Mouse (Mus musculus) retina, embryonic 14.5 days (tissue): ENCODE data around the gene Col24a1.

Experiments
- DNase-seq: peaks from one replicate; pipeline ENCODE4 v3.0.0-alpha.2; 2015; ENCODE audit warnings: low spot score

Col24a1 gene

DNA sequence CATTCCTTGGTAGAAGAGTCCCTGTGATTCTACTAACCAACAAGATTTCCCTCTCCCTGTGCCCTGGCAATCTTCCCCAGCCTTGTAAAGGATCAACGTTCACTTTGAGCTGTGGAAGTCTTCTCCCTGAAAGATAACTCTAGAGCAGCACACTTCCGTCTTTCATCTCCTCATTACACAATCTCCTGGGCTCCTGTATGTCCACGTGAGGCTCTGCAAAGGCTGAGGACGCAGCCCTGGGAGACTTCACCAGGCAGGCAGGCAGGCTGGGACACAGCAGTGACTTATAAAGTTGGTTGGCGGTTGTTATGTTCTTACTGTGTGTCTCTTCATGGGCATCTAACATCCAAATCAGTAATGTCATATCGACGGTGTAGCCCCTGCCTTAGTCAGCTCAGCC, 170.1 kb downstream of the Col24a1 start:
- DNase-seq, result no peak

- DNase-seq, result no peak
Measured at GRCm38 (mm10) chr3:145463731-145464130, 171.5 kb downstream of the Col24a1 start.

DNA sequence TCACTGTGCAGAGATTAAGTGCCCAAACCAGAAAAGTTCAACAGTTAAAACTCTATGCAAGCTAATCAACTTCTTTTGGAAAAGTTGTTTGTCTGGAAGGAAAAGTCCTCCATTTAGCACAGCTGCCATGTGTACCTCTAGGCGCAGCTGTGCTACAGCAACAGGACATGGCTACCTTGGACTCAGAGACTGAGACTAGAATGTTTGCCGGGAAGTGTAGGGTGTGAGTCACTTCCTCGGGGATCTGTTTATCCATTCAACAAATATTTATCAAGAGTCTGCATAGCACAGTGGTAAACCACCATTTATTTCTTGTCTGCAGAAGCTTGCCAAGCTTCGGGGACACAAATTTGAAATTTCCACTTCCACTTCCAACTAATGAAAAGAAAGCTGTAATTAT, 178.8 kb downstream of the Col24a1 start:
- peak; percentile 38 for DNase-seq

- DNase-seq, result no peak
Measured at GRCm38 (mm10) chr3:145474163-145474562, 181.9 kb downstream of the Col24a1 start.

DNA sequence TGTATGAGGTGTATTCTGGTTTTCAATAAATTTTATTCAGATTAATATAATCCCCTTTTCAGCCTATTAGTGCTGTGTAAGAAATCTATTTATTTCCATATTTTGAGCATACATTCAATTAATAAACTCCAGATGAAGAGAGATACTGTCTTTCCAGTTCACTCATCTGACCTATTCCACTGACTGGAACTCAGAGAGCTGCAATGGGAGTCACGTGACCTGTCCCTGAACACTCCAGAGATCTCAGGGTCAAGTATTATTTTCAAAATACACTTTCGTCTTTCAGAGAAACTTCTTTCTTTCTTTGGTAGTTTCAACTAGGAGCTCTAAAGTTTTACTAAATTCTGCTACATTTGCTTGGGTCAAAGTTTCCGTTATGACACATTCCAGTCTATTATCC, 184.4 kb downstream of the Col24a1 start:
- DNase-seq, result no peak

DNA sequence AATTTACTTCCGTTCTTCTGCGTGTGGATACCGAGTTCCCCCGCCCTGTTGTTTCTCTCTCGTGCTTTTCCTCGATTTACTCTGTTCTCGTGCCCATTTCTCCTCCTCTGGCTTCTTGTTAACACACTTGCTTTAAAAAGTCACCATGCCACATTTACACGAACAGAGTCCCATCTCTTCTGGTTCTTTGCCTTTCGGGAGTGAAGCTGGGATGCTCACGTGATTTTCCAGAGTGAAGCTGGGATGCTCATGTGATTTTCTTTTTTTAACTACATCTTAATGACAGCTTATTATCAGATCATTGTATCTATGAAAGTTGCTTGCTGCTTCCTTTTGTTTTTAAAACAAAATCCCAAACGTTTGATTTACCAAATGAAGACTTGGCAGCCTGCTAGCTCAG, 184.8 kb downstream of the Col24a1 start:
- DNase-seq, result no peak

DNA sequence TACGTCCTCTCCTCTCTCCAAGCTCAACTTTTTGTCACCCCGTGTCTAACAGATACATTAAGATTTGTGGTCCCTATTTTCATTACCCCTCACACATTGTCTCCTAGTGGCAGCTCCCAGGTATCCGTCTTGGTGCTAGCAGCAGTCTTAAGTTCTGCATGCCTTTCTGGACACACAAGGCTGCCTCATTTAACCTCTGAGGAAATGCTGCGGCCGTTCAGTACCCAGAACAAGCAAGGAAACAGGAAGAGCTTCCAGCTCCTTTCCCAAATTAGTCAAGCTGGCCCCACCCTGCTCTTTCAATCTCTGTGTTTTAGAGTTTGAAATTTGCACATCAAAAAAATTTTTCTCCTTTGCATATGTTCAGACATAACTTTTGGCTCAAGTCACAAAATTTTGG, 186.2 kb downstream of the Col24a1 start:
- no peak for DNase-seq

DNA sequence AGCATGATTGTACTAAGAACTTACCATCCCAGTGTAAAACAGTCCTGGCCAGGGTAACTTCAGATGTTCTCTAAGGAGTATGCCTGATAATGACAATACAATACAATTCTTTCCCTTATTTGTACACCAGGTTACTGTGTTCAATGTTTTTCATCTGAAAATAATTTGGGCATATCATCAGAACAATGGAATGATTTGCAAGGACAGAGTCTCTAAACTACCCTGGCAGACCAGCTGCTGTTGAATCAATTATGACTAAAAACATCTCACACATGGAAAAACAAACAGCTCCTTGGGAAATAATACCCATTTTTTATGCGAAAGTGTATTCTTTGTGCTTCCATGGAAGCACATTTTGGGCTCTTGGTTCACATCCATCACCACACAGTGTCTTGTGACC, 198.0 kb downstream of the Col24a1 start:
- DNase-seq, result no peak

DNA sequence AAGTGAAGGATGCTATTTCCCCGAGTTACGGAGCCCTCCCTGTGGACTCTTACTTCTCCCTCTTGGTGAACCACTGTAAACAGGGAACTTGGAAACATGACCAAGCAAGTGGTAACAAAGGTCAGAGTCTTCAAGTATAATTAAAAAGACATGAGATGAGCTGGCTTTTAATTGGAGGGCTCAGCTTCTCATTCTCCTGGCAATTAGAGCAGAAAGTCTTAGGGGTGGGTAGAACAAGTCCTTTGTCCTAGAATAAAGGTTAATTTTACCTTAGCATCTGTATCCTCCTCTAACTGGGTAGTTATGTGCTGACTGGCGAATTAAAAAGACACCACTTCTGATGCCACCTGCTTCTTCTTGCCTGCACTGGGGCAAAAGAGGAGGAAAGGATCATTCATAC, 199.1 kb downstream of the Col24a1 start:
- DNase-seq, result peak; percentile 77

GRCm38 (mm10) chr3:145498127-145498526, 205.9 kb downstream of the Col24a1 start:
- no peak for DNase-seq

DNA sequence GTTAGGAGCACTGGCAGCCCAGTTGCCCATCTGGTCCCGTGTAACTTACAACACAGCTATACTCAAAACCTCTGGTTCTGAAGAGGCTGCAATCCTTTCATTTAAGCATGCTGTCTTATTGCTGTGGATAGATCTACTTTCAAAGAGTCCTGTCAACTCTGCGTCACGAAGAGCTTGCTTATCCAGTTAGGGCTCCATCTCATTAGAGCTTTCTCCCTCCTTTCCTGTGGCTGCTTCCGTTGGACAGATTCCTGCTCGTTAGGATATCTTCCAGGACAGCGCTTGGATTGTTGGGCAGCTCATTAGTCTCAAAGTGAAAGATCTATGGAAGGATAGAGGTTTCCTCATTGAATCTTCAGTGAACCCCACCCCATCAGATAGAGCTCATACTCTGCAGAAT, 206.6 kb downstream of the Col24a1 start:
- peak; percentile 32 for DNase-seq

DNA sequence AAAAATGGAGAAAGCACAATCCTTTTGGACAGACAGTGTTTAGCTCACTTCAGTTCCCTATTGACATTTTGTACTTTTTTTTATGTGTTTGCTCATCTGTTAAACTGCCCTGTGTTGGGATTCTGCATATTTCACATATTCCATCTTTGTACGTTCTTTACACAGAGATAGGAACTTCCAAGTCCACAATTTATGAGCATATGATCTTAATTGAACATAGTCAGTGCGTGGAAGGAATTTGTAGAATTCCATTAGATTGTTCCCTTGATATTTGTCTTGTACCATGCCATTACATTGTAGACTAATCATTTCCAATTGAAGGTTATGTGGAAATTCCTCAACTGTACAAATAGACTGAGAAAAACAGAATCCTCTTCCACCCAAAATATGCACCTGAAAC, 212.6 kb downstream of the Col24a1 start:
- DNase-seq, result no peak

GRCm38 (mm10) chr3:145508550-145508949, 216.3 kb downstream of the Col24a1 start:
- DNase-seq, result no peak

DNA sequence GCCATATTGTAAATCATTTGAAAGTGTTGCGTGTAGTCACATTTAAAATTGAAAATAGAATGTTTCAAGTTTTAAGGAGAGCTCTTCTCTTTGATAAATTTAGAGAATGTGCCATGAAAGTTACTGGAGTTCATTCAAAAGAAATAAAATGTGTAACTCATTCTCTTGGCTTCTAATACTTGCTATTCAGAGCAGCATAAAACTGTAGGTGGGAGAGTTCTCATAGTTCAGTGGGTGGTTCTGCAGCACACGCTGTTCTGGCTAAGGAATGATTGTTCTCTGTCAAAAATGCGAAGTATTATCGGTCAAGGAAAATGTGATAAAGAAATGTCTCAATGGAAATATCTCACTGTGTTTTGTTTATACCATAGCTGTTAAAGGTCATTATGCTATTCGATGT, 221.9 kb downstream of the Col24a1 start:
- DNase-seq, result no peak

DNA sequence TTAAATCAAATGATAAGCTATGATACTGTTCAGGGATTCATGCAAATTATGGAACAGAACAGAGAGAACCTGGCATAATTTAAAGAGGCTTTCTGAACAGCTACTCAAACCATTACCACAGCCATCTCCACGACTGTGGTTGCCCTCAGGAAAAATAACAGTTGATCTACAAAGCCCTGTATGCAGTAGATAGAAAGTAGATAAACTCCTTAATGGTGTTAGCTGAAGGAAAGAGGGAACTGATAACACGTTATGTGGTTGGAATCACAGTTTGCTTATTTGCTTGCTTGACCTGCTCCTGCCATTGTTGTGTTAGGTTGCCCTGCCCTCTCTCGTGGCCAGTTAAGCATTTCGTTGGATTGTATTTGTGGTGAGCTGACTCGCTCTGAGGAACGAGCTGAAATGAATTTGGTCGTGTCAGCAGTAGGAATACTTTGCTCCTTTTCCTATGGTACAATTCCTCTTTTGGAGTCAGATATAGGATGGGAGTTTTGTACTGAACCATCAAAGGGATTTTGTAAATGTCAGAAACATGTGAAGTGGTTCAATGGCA, 229.3 kb downstream of the Col24a1 start:
- no peak for DNase-seq

GRCm38 (mm10) chr3:145522311-145522710, 230.0 kb downstream of the Col24a1 start:
- no peak for DNase-seq

GRCm38 (mm10) chr3:145525266-145525665, 233.0 kb downstream of the Col24a1 start:
- no peak for DNase-seq

DNA sequence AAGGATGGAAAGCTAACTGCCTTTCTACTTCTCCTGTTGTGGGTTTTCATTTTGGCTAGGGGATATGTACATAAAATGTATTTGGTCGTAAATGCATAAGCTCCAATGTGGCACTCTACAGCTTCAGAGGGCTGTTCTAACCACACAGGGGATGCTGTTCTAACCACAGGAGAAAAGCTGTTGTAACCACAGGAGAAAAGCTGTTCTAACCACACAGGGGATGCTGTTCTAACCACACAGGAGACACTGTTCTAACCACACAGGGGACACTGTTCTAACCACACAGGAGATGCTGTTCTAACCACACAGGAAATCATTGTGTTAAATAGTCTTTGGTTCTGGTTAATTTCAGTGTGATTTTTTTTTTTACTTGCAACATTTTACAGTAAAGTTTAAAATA, 245.6 kb downstream of the Col24a1 start:
- DNase-seq, result no peak

- peak; percentile 75 for DNase-seq
Measured at GRCm38 (mm10) chr3:145548441-145549415, 256.5 kb downstream of the Col24a1 start.

DNA sequence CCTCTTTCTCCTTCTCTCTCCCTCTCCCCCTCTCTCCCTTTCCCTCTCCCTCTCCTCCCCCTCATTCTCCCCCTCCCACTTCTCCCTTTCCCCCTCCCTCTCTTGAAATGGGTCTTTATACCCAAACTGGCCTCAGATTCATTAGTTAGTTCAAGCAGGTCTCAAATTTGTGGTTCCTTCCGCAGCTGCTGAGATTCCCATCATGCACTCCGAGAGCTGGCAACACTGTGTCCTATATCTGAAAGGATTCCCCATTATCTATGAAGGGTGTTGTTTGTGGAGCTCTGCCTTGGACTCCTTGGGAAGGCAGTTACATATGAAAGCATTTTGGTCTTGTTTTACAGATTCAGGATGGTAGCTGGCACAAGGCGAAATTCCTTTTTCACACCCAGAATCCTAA, 257.9 kb downstream of the Col24a1 start:
- peak; percentile 37 for DNase-seq

DNA sequence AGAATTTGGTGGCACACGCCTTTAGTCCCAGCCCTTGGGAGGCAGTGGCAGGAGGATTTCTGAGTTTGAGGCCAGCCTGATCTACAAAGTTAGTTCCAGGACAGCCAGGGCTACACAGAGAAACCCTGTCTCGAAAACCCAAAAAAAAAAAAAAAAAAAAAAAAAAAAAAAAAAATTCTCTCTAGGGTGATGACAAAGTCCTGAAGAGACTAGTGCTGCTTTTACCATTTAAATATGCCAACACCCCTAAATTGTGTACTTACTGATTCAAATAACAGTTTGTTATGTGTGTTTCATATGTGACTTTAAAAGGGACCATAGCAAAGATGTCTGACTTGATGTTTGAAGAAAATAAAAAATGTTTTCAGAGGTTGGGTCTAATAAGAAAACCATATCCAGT, 262.1 kb downstream of the Col24a1 start:
- DNase-seq, result no peak

GRCm38 (mm10) chr3:145556206-145556605, 263.9 kb downstream of the Col24a1 start:
- DNase-seq, result no peak

GRCm38 (mm10) chr3:145559675-145560074, 267.4 kb downstream of the Col24a1 start:
- DNase-seq, result no peak

DNA sequence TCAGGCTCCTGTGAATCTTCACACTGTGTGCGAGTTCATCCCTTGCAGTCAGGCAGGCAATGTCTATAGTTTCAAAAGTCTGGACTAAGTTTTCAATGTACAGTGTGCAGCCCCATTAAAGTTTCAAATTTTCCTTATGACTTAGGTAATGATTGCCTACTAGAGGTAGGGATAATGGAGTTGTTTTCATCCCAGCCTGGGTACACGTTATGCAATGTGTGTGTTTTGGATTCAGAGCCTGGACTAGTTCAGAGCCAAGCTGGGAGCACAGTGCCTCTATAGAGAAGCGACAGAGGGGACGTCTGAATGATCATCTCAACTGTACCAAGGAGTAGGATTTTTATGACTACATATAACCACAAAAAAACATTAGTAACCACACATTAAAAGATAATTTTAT, 267.8 kb downstream of the Col24a1 start:
- no peak for DNase-seq
